Mouse (Mus musculus) erythroblast, adult 5-6 weeks (primary cell): ENCODE results near the gene Syne1. TPM values are rescaled to one million over a fixed set of nuclear protein-coding genes. Genes with fewer than 3 reads are reported as not detected.

Experiments used
- ATAC-seq: replicated peaks from 2 replicates; pipeline ENCODE4 v1.8.0; 2016; ENCODE audit warnings: moderate number of reproducible peaks, mild to moderate bottlenecking, moderate TSS enrichment, inconsistent platforms; ENCODE audit not compliant: poor library complexity, low FRiP score, severe bottlenecking
- total RNA-seq, 2 experiments: library from RNA; stranded (forward) in 1 of 2; stranded (reverse) in 1 of 2; fragments of 150-400 nt in 1 of 2; fragments of 200-764, 138-1000 nt in 1 of 2; gene quantifications; 2 replicates each; pipeline versions ENCODE4 v1.2.3 to v1.2.4; 2015 to 2017; ENCODE audit warnings: low replicate concordance in 2 of 2

The Syne1 gene
- total RNA-seq, 2 experiments from 2014 or later = 49.9 to 50.5 TPM

GRCm38 (mm10) chr10:5445313-5445712 is 106.0 kb downstream of the Syne1 start:
- no peak for ATAC-seq

- no peak for ATAC-seq
Observed at GRCm38 (mm10) chr10:5443020-5443419, 108.3 kb downstream of the Syne1 start.

- no peak for ATAC-seq
Observed at GRCm38 (mm10) chr10:5439802-5440350, 111.4 kb downstream of the Syne1 start.

GRCm38 (mm10) chr10:5437766-5438165 is 113.5 kb downstream of the Syne1 start:
- ATAC-seq = no peak

GRCm38 (mm10) chr10:5423984-5424383 is 127.3 kb downstream of the Syne1 start:
- no peak for ATAC-seq

GRCm38 (mm10) chr10:5415730-5416129 is 135.6 kb downstream of the Syne1 start:
- no peak for ATAC-seq

GRCm38 (mm10) chr10:5384131-5384776 is 167.0 kb downstream of the Syne1 start:
- no peak for ATAC-seq

- ATAC-seq = no peak
Observed at GRCm38 (mm10) chr10:5381536-5381935, 169.7 kb downstream of the Syne1 start.

- no peak for ATAC-seq
Observed at GRCm38 (mm10) chr10:5378969-5379368, 172.3 kb downstream of the Syne1 start.

- no peak for ATAC-seq
Observed at GRCm38 (mm10) chr10:5369599-5369998, 181.7 kb downstream of the Syne1 start.

GRCm38 (mm10) chr10:5368266-5368665 is 183.0 kb downstream of the Syne1 start:
- no peak for ATAC-seq

- no peak for ATAC-seq
Observed at GRCm38 (mm10) chr10:5367465-5368011, 183.7 kb downstream of the Syne1 start.

- ATAC-seq = no peak
Observed at GRCm38 (mm10) chr10:5360560-5360959, 190.7 kb downstream of the Syne1 start.

- ATAC-seq = no peak
Observed at GRCm38 (mm10) chr10:5356614-5357013, 194.7 kb downstream of the Syne1 start.

GRCm38 (mm10) chr10:5353390-5353789 is 197.9 kb downstream of the Syne1 start:
- no peak for ATAC-seq

GRCm38 (mm10) chr10:5346911-5347310 is 204.4 kb downstream of the Syne1 start:
- ATAC-seq = no peak

- no peak for ATAC-seq
Observed at GRCm38 (mm10) chr10:5343211-5343610, 208.1 kb downstream of the Syne1 start.

- ATAC-seq = no peak
Observed at GRCm38 (mm10) chr10:5336394-5336793, 214.9 kb downstream of the Syne1 start.

- no peak for ATAC-seq
Observed at GRCm38 (mm10) chr10:5332801-5333200, 218.5 kb downstream of the Syne1 start.

- ATAC-seq = no peak
Observed at GRCm38 (mm10) chr10:5326716-5327115, 224.6 kb downstream of the Syne1 start.

- ATAC-seq = no peak
Observed at GRCm38 (mm10) chr10:5323741-5324395, 227.4 kb downstream of the Syne1 start.
